Mouse (Mus musculus): ENCODE results near the gene Tnnt1. TPM values are rescaled to one million over a fixed set of nuclear protein-coding genes. Genes with fewer than 3 reads are reported as not detected.

The Tnnt1 gene
- 10.9 and 11.1 TPM in 2 replicates for polyA plus RNA-seq (2016; fragmentation: Nextera tagmentation; extraction: Ambion mirVana)

GRCm38 (mm10) chr7:4516332-4517050 is at the start of gene Tnnt1:
Gene Tnnt1 (minus strand): TSS chr7:4516382.
- Histone ChIP-seq H3K27ac (replicated peaks) (peak within 1 kb of the TSS; percentile 32; the same call in 1 of the 2 replicates), H3K9me3 (no peaks in the 10 kb centered on the region), H3K4me2 (replicated peaks) (no peak within 1 kb of the TSS), H3K36me3 (no peaks in the 10 kb centered on the region), H3K9ac (replicated peaks) (no peak within 1 kb of the TSS), H3K27me3 (peaks cover 16% of the 10 kb centered on the region), H3K4me3 (no peak within 1 kb of the TSS), H3K4me1 (peaks cover 25% of the 10 kb centered on the region)
- ATAC-seq (ENCODE audit: low FRiP score, low read depth): peak; percentile 67
- 22% methylated on average over 3 of the region's 4 CpGs for WGBS

- ATAC-seq (ENCODE audit: low FRiP score, low read depth): no peak
- Histone ChIP-seq H3K4me3 (no peak overlapping the region), H3K9me3 (no peaks in the 10 kb centered on the region), H3K4me2 (replicated peaks) (no peak overlapping the region), H3K36me3 (no peaks in the 10 kb centered on the region), H3K27me3 (no peaks in the 10 kb centered on the region), H3K9ac (replicated peaks) (no peak overlapping the region), H3K27ac (replicated peaks) (no peak overlapping the region), H3K4me1 (no peaks in the 10 kb centered on the region)
- WGBS: 88% methylated on average over 3 of the region's 3 CpGs
Observed at GRCm38 (mm10) chr7:4562660-4563059, 46.5 kb upstream of the Tnnt1 start.

GRCm38 (mm10) chr7:4557167-4557560 is 41.0 kb upstream of the Tnnt1 start:
- Histone ChIP-seq H3K36me3 (no peaks in the 10 kb centered on the region), H3K9ac (replicated peaks) (no peak overlapping the region), H3K4me2 (replicated peaks) (peak overlapping the region; percentile 16; the same call in 1 of the 2 replicates), H3K4me1 (no peaks in the 10 kb centered on the region), H3K27ac (replicated peaks) (no peak overlapping the region), H3K4me3 (no peak overlapping the region), H3K27me3 (peaks cover 15% of the 10 kb centered on the region), H3K9me3 (no peaks in the 10 kb centered on the region)
- WGBS: 75% methylated on average over 6 of the region's 6 CpGs
- ATAC-seq (ENCODE audit: low FRiP score, low read depth): peak; percentile 38; the same call in 1 of the 2 replicates

GRCm38 (mm10) chr7:4556256-4557166 is 40.3 kb upstream of the Tnnt1 start:
- 24% methylated on average over 15 of the region's 15 CpGs for WGBS
- Histone ChIP-seq H3K4me2 (replicated peaks) (peak overlapping the region; percentile 16; the same call in 1 of the 2 replicates), H3K27ac (replicated peaks) (no peak overlapping the region), H3K9me3 (no peaks in the 10 kb centered on the region), H3K4me3 (no peak overlapping the region), H3K27me3 (peaks cover 15% of the 10 kb centered on the region), H3K4me1 (no peaks in the 10 kb centered on the region), H3K36me3 (no peaks in the 10 kb centered on the region), H3K9ac (replicated peaks) (no peak overlapping the region)
- peak; percentile 88 for ATAC-seq (ENCODE audit: low FRiP score, low read depth)

- Histone ChIP-seq H3K4me2 (replicated peaks) (peak within 1 kb of the TSS; percentile 66), H3K4me3 (peak within 1 kb of the TSS; percentile 50), H3K27ac (replicated peaks) (peak within 1 kb of the TSS; percentile 78), H3K9ac (replicated peaks) (peak within 1 kb of the TSS; percentile 60), H3K4me1 (peaks cover 21% of the 10 kb centered on the region), H3K9me3 (no peaks in the 10 kb centered on the region), H3K27me3 (no peaks in the 10 kb centered on the region), H3K36me3 (no peaks in the 10 kb centered on the region)
- peak; percentile 60 for ATAC-seq (ENCODE audit: low FRiP score, low read depth)
- 6% methylated on average over 33 of the region's 33 CpGs for WGBS
Observed at GRCm38 (mm10) chr7:4547221-4547641, 31.0 kb upstream of the Tnnt1 start, which contains the start of gene Syt5. Gene Syt5 (minus strand): TSS chr7:4547541.

GRCm38 (mm10) chr7:4546591-4547131 is 30.5 kb upstream of the Tnnt1 start:
- no peaks in the 10 kb centered on the region for H3K36me3 ChIP-seq
- ATAC-seq (ENCODE audit: low FRiP score, low read depth): peak; percentile 95
- peak overlapping the region; percentile 60 for H3K9ac ChIP-seq (replicated peaks)
- H3K4me2 ChIP-seq (replicated peaks): peak overlapping the region; percentile 66
- no peaks in the 10 kb centered on the region for H3K9me3 ChIP-seq
- 2% methylated on average over 26 of the region's 26 CpGs for WGBS
- peak overlapping the region; percentile 78 for H3K27ac ChIP-seq (replicated peaks)
- H3K4me3 ChIP-seq: peak overlapping the region; percentile 50
- H3K27me3 ChIP-seq: no peaks in the 10 kb centered on the region
- peaks cover 21% of the 10 kb centered on the region for H3K4me1 ChIP-seq

GRCm38 (mm10) chr7:4546050-4546449 is 29.9 kb upstream of the Tnnt1 start:
- peak overlapping the region; percentile 66 for H3K4me2 ChIP-seq (replicated peaks)
- H3K4me3 ChIP-seq: peak overlapping the region; percentile 50
- no peaks in the 10 kb centered on the region for H3K9me3 ChIP-seq
- no peaks in the 10 kb centered on the region for H3K27me3 ChIP-seq
- no peaks in the 10 kb centered on the region for H3K36me3 ChIP-seq
- no peak overlapping the region for H3K9ac ChIP-seq (replicated peaks)
- H3K4me1 ChIP-seq: peaks cover 21% of the 10 kb centered on the region
- WGBS: 70% methylated on average over 15 of the region's 15 CpGs
- peak overlapping the region; percentile 78 for H3K27ac ChIP-seq (replicated peaks)
- ATAC-seq (ENCODE audit: low FRiP score, low read depth): peak; percentile 48

- no peaks in the 10 kb centered on the region for H3K9me3 ChIP-seq
- ATAC-seq (ENCODE audit: low FRiP score, low read depth): no peak
- no peak overlapping the region for H3K4me3 ChIP-seq
- WGBS: 43% methylated on average over 17 of the region's 17 CpGs
- H3K4me2 ChIP-seq (replicated peaks): no peak overlapping the region
- no peak overlapping the region for H3K27ac ChIP-seq (replicated peaks)
- no peak overlapping the region for H3K9ac ChIP-seq (replicated peaks)
- H3K4me1 ChIP-seq: peaks cover 16% of the 10 kb centered on the region
- 0 out of 2 replicates have a peak, but pooled peaks cover 3% of the 10 kb centered on the region for H3K36me3 ChIP-seq
- no peaks in the 10 kb centered on the region for H3K27me3 ChIP-seq
Observed at GRCm38 (mm10) chr7:4542013-4542412, 25.8 kb upstream of the Tnnt1 start.

- H3K9ac ChIP-seq (replicated peaks): no peak overlapping the region
- no peak for ATAC-seq (ENCODE audit: low FRiP score, low read depth)
- H3K4me2 ChIP-seq (replicated peaks): no peak overlapping the region
- 62% methylated on average over 5 of the region's 5 CpGs for WGBS
- H3K4me1 ChIP-seq: peaks cover 10% of the 10 kb centered on the region
- H3K4me3 ChIP-seq: no peak overlapping the region
- H3K36me3 ChIP-seq: 0 out of 2 replicates have a peak, but pooled peaks cover 3% of the 10 kb centered on the region
- H3K9me3 ChIP-seq: no peaks in the 10 kb centered on the region
- H3K27ac ChIP-seq (replicated peaks): no peak overlapping the region
- no peaks in the 10 kb centered on the region for H3K27me3 ChIP-seq
Observed at GRCm38 (mm10) chr7:4541344-4541743, 25.2 kb upstream of the Tnnt1 start.

- Histone ChIP-seq H3K4me1 (no peaks in the 10 kb centered on the region), H3K9ac (replicated peaks) (no peak overlapping the region), H3K27me3 (no peaks in the 10 kb centered on the region), H3K4me3 (no peak overlapping the region), H3K27ac (replicated peaks) (no peak overlapping the region), H3K9me3 (no peaks in the 10 kb centered on the region), H3K36me3 (0 out of 2 replicates have a peak, but pooled peaks cover 3% of the 10 kb centered on the region), H3K4me2 (replicated peaks) (no peak overlapping the region)
- 88% methylated on average over 2 of the region's 2 CpGs for WGBS
- no peak for ATAC-seq (ENCODE audit: low FRiP score, low read depth)
Observed at GRCm38 (mm10) chr7:4539019-4539418, 22.8 kb upstream of the Tnnt1 start.

GRCm38 (mm10) chr7:4537181-4537580 is 21.0 kb upstream of the Tnnt1 start:
- no peaks in the 10 kb centered on the region; the same call in 1 of the 2 replicates for H3K27me3 ChIP-seq
- H3K4me3 ChIP-seq: no peak overlapping the region
- peaks cover 6% of the 10 kb centered on the region for H3K4me1 ChIP-seq
- no peaks in the 10 kb centered on the region for H3K9me3 ChIP-seq
- no peak for ATAC-seq (ENCODE audit: low FRiP score, low read depth)
- H3K36me3 ChIP-seq: 0 out of 2 replicates have a peak, but pooled peaks cover 3% of the 10 kb centered on the region
- WGBS: 55% methylated on average over 4 of the region's 4 CpGs
- H3K4me2 ChIP-seq (replicated peaks): no peak overlapping the region
- no peak overlapping the region for H3K27ac ChIP-seq (replicated peaks)
- no peak overlapping the region for H3K9ac ChIP-seq (replicated peaks)
